ENCODE assay signal across 10 mouse cellular contexts in genomic region chr3:38357905-38358491, GRCm38 (mm10).
DNase-seq lines count a peak whose midpoint lies in the region; ATAC-seq and TF ChIP-seq lines count a peak whose summit lies in the region.
"Had no signal": no experiment of that assay in that cellular context is flagged by ENCODE, and none has a peak within 500 bp of the region (broad histone marks: within the 10 kb centered on the region; RNA-seq: fewer than 3 reads in every experiment).

No protein-coding gene starts in this region.

- no peaks in the 10 kb centered on the region for H3K27me3 ChIP-seq in heart, postnatal 0 days (ENCODE audit: control insufficient read depth, insufficient read depth, low read length)
- H3K27me3 ChIP-seq: embryonic facial prominence, embryonic 12.5 days; midbrain, embryonic 12.5 days had no signal

- TF ChIP-seq CTCF in heart, postnatal 0 days (IDR thresholded peaks at IDR 0.05; ENCODE audit: low read depth): no peak

- peak overlapping the region; percentile 13 for H3K4me3 ChIP-seq in heart, postnatal 0 days (ENCODE audit: low read depth, low read length)
- H3K4me3 ChIP-seq: embryonic facial prominence, embryonic 12.5 days; midbrain, embryonic 12.5 days had no signal

- peak; percentile 97 for DNase-seq in heart, adult 11 months
- DNase-seq in heart, postnatal 25 days (ENCODE audit: low spot score): no peak
- DNase-seq in retina, postnatal 1 day: peak; percentile 15
- no peak for DNase-seq in retina, embryonic 14.5 days (ENCODE audit: low spot score)
- DNase-seq in heart, postnatal 0 days (ENCODE audit: low spot score): peak; percentile 75
- peak; percentile 8 for DNase-seq in mesoderm, embryonic 11.5 days (ENCODE audit: low read depth, low spot score)
- DNase-seq in gastrocnemius, postnatal 4 days (ENCODE audit: low spot score in 2 of 2): no peak
- no peak for DNase-seq in left cerebral cortex, postnatal 25 days (ENCODE audit: low spot score in 2 of 2)

- peak overlapping the region; percentile 72 for H3K27ac ChIP-seq in heart, postnatal 0 days (ENCODE audit: low read depth)
- H3K27ac ChIP-seq: embryonic facial prominence, embryonic 12.5 days; midbrain, embryonic 12.5 days had no signal

- no peak overlapping the region for H3K9ac ChIP-seq in heart, postnatal 0 days (replicated peaks; ENCODE audit: low read depth, low read length)
- H3K9ac ChIP-seq: embryonic facial prominence, embryonic 12.5 days; midbrain, embryonic 12.5 days had no signal

- H3K4me2 ChIP-seq in heart, postnatal 0 days (ENCODE audit: low read depth, low read length): peak overlapping the region; percentile 50
- H3K4me2 ChIP-seq: embryonic facial prominence, embryonic 12.5 days; midbrain, embryonic 12.5 days had no signal

- H3K9me3 ChIP-seq in heart, postnatal 0 days (replicated peaks; ENCODE audit: control insufficient read depth, low read length): no peaks in the 10 kb centered on the region
- H3K9me3 ChIP-seq: embryonic facial prominence, embryonic 12.5 days; midbrain, embryonic 12.5 days had no signal

- WGBS in heart, postnatal 0 days: 13% methylated on average over 14 of the region's 14 CpGs

- peak; percentile 84 for ATAC-seq in heart, postnatal 0 days (ENCODE audit: insufficient read depth, low read depth)

- H3K36me3 ChIP-seq in heart, postnatal 0 days (replicated peaks; ENCODE audit: control insufficient read depth, insufficient read depth, low read length): no peaks in the 10 kb centered on the region
- H3K36me3 ChIP-seq: embryonic facial prominence, embryonic 12.5 days; midbrain, embryonic 12.5 days had no signal

- TF ChIP-seq EP300 in heart, postnatal 0 days (IDR thresholded peaks at IDR 0.05; ENCODE audit: low read depth): no peak

- intact Hi-C loops in heart, postnatal 25 days (cut with DNase I): loop anchor here (5.0 kb wide), 2 partner anchors 41 to 81 kb away; no protein-coding TSS in a partner anchor
- intact Hi-C loops in left cerebral cortex, postnatal 25 days (cut with DNase I): no loop called here

- peaks cover 8% of the 10 kb centered on the region; the same call in 1 of the 2 replicates for H3K4me1 ChIP-seq in heart, postnatal 0 days (ENCODE audit: control insufficient read depth, insufficient read depth)

Comparison
In these comparisons a context has a peak if more than half of its experiments do, and no peak if none do; other contexts are left out.
1. DNase-seq: peak in heart, adult 11 months (single experiment), retina, postnatal 1 day (single experiment), heart, postnatal 0 days (single experiment) and mesoderm, embryonic 11.5 days (single experiment); none in heart, postnatal 25 days (single experiment), retina, embryonic 14.5 days (single experiment), gastrocnemius, postnatal 4 days (0 of 2) and left cerebral cortex, postnatal 25 days (0 of 2).